ENCODE assay signal across 11 mouse cellular contexts in genomic region chr6:91307972-91308371, GRCm38 (mm10).
DNase-seq lines count a peak whose midpoint lies in the region; ATAC-seq and TF ChIP-seq lines count a peak whose summit lies in the region.
"Had no signal": no experiment of that assay in that cellular context is flagged by ENCODE, and none has a peak within 500 bp of the region (broad histone marks: within the 10 kb centered on the region; RNA-seq: fewer than 3 reads in every experiment).

No protein-coding gene starts in this region.

- H3K27ac ChIP-seq in midbrain, embryonic 11.5 days (ENCODE audit: low read depth, low read length): no peak overlapping the region
- H3K27ac ChIP-seq in midbrain, embryonic 10.5 days (replicated peaks): no peak overlapping the region
- no peak overlapping the region for H3K27ac ChIP-seq in hindbrain, postnatal 0 days
- no peak overlapping the region for H3K27ac ChIP-seq in midbrain, postnatal 0 days (ENCODE audit: low read depth, low read length)
- no peak overlapping the region for H3K27ac ChIP-seq in heart, embryonic 10.5 days
- H3K27ac ChIP-seq: midbrain, embryonic 12.5 days had no signal

- H3K4me3 ChIP-seq in midbrain, embryonic 11.5 days (ENCODE audit: low read depth, low read length): no peak overlapping the region
- no peak overlapping the region for H3K4me3 ChIP-seq in midbrain, embryonic 10.5 days
- no peak overlapping the region for H3K4me3 ChIP-seq in hindbrain, postnatal 0 days (ENCODE audit: low read length)
- H3K4me3 ChIP-seq in midbrain, postnatal 0 days (ENCODE audit: low read depth, low read length): no peak overlapping the region
- no peak overlapping the region for H3K4me3 ChIP-seq in heart, embryonic 10.5 days
- H3K4me3 ChIP-seq: midbrain, embryonic 12.5 days had no signal

- no peak overlapping the region for H3K4me2 ChIP-seq in midbrain, embryonic 11.5 days
- no peak overlapping the region for H3K4me2 ChIP-seq in hindbrain, postnatal 0 days (ENCODE audit: low read depth, low read length)
- H3K4me2 ChIP-seq in midbrain, postnatal 0 days (ENCODE audit: low read depth, low read length, poor library complexity, severe bottlenecking): no peak overlapping the region
- H3K4me2 ChIP-seq: heart, embryonic 11.5 days; midbrain, embryonic 12.5 days had no signal

- H3K27me3 ChIP-seq in midbrain, embryonic 11.5 days (ENCODE audit: control insufficient read depth, insufficient read depth, low read length): no peaks in the 10 kb centered on the region
- H3K27me3 ChIP-seq in midbrain, embryonic 10.5 days (ENCODE audit: low read depth, poor library complexity, severe bottlenecking): peaks cover 8% of the 10 kb centered on the region; the same call in 1 of the 2 replicates
- H3K27me3 ChIP-seq in hindbrain, postnatal 0 days (ENCODE audit: insufficient read depth, low read length): no peaks in the 10 kb centered on the region
- no peaks in the 10 kb centered on the region for H3K27me3 ChIP-seq in midbrain, postnatal 0 days (ENCODE audit: insufficient read depth, low read length)
- peaks cover 48% of the 10 kb centered on the region for H3K27me3 ChIP-seq in heart, embryonic 10.5 days (ENCODE audit: insufficient read depth, poor library complexity, severe bottlenecking)

- no peak overlapping the region for H3K9ac ChIP-seq in midbrain, embryonic 11.5 days (ENCODE audit: low read length)
- no peak overlapping the region for H3K9ac ChIP-seq in hindbrain, postnatal 0 days (replicated peaks; ENCODE audit: low read length)
- H3K9ac ChIP-seq in midbrain, postnatal 0 days (replicated peaks; ENCODE audit: low read length, poor library complexity, severe bottlenecking): no peak overlapping the region
- H3K9ac ChIP-seq: midbrain, embryonic 12.5 days had no signal

- H3K4me1 ChIP-seq in midbrain, embryonic 11.5 days (ENCODE audit: control insufficient read depth, insufficient read depth, low read length): no peaks in the 10 kb centered on the region
- no peaks in the 10 kb centered on the region for H3K4me1 ChIP-seq in midbrain, embryonic 10.5 days
- H3K4me1 ChIP-seq in hindbrain, postnatal 0 days (ENCODE audit: insufficient read depth, low read length): peaks cover 5% of the 10 kb centered on the region; the same call in 1 of the 2 replicates
- no peaks in the 10 kb centered on the region for H3K4me1 ChIP-seq in midbrain, postnatal 0 days (ENCODE audit: insufficient read depth, low read length)
- H3K4me1 ChIP-seq in heart, embryonic 10.5 days: no peaks in the 10 kb centered on the region; the same call in 1 of the 2 replicates
- H3K4me1 ChIP-seq: midbrain, embryonic 12.5 days had no signal

- WGBS in midbrain, embryonic 11.5 days: 65% methylated on average over 1 of the region's 1 CpGs
- WGBS in midbrain, embryonic 10.5 days: 59% methylated on average over 1 of the region's 1 CpGs
- 30% methylated on average over 1 of the region's 1 CpGs for WGBS in hindbrain, postnatal 0 days
- WGBS in midbrain, postnatal 0 days: 62% methylated on average over 1 of the region's 1 CpGs
- WGBS in heart, embryonic 10.5 days: 68% methylated on average over 1 of the region's 1 CpGs

- TF ChIP-seq CTCF in hindbrain, postnatal 0 days (IDR thresholded peaks at IDR 0.05; ENCODE audit: low read depth): no peak
- TF ChIP-seq CTCF in midbrain, postnatal 0 days (IDR thresholded peaks at IDR 0.05): no peak

- H3K9me3 ChIP-seq in midbrain, embryonic 11.5 days (ENCODE audit: control insufficient read depth, low read length): no peaks in the 10 kb centered on the region
- no peaks in the 10 kb centered on the region for H3K9me3 ChIP-seq in midbrain, embryonic 10.5 days (replicated peaks)
- H3K9me3 ChIP-seq in hindbrain, postnatal 0 days (ENCODE audit: low read length): no peaks in the 10 kb centered on the region
- no peaks in the 10 kb centered on the region for H3K9me3 ChIP-seq in midbrain, postnatal 0 days (ENCODE audit: low read length)
- no peaks in the 10 kb centered on the region for H3K9me3 ChIP-seq in heart, embryonic 10.5 days
- H3K9me3 ChIP-seq: midbrain, embryonic 12.5 days had no signal

- no peaks in the 10 kb centered on the region for H3K36me3 ChIP-seq in midbrain, embryonic 11.5 days (ENCODE audit: control insufficient read depth, insufficient read depth, low read length)
- no peaks in the 10 kb centered on the region for H3K36me3 ChIP-seq in midbrain, embryonic 10.5 days
- H3K36me3 ChIP-seq in hindbrain, postnatal 0 days (ENCODE audit: insufficient read depth, low read length): no peaks in the 10 kb centered on the region
- no peaks in the 10 kb centered on the region for H3K36me3 ChIP-seq in midbrain, postnatal 0 days (ENCODE audit: insufficient read depth, low read length)
- H3K36me3 ChIP-seq in heart, embryonic 10.5 days: no peaks in the 10 kb centered on the region
- H3K36me3 ChIP-seq: midbrain, embryonic 12.5 days had no signal

- DNase-seq in cerebellum, postnatal 14 days: peak; percentile 57 to 66
- no peak for DNase-seq in cerebellum, adult 11-12 months
- DNase-seq in midbrain, embryonic 11.5 days (ENCODE audit: low spot score, missing footprints): peak; percentile 61
- DNase-seq in midbrain, embryonic 10.5 days (ENCODE audit: low spot score): no peak
- peak; percentile 83 for DNase-seq in hindbrain, postnatal 0 days (ENCODE audit: low spot score)
- DNase-seq in midbrain, postnatal 0 days (ENCODE audit: low spot score): peak; percentile 80
- no peak for DNase-seq in heart, embryonic 10.5 days (ENCODE audit: low spot score)
- no peak for DNase-seq in embryo, embryonic 11 days
- DNase-seq: left cerebral cortex, postnatal 4 days had no signal

- ATAC-seq in midbrain, embryonic 11.5 days (ENCODE audit: low FRiP score): no peak
- ATAC-seq in hindbrain, postnatal 0 days: peak; percentile 72; the same call in 1 of the 2 replicates
- no peak for ATAC-seq in midbrain, postnatal 0 days (ENCODE audit: low FRiP score)

Comparison
In these comparisons a context has a peak if more than half of its experiments do, and no peak if none do; other contexts are left out.
1. DNase-seq: peak in cerebellum, postnatal 14 days (2 of 2), midbrain, embryonic 11.5 days (single experiment), hindbrain, postnatal 0 days (single experiment) and midbrain, postnatal 0 days (single experiment); none in cerebellum, adult 11-12 months (single experiment), midbrain, embryonic 10.5 days (single experiment), heart, embryonic 10.5 days (single experiment) and embryo, embryonic 11 days (single experiment).